Mouse (Mus musculus) cortical plate, adult 2 months (tissue): ENCODE measurements around the gene Zfp738.
"Not testable (repeated sequence)": the region's sequence is repeated elsewhere in the genome, so short reads cannot be mapped to it uniquely, and the experiment has no call there.

Experiments
- CTCF ChIP-seq: fragments of 200-500 bp; IDR thresholded peaks from 2 replicates; pipeline ENCODE4 v1.5.1; 2011; ENCODE audit warnings: mild to moderate bottlenecking, control low read depth, low read length; ENCODE audit not compliant: insufficient read depth; ENCODE audit errors: extremely low read depth
- POLR2A ChIP-seq: fragments of 200-500 bp; IDR thresholded peaks from 2 replicates; pipeline ENCODE4 v1.6.1; 2011; ENCODE audit warnings: mild to moderate bottlenecking, low read length, control low read depth; ENCODE audit not compliant: insufficient read depth; ENCODE audit errors: extremely low read depth

- TF ChIP-seq CTCF, POLR2A: not testable (repeated sequence)
Measured at GRCm38 (mm10) chr13:67683841-67684240, 3.0 kb downstream of the Zfp738 start.
